Mouse (Mus musculus) thymus, postnatal 10 days (tissue): ENCODE measurements around the gene Crocc.

Experiments used
- DNase-seq, 2 experiments: peaks; one replicate each; pipeline ENCODE4 v3.0.0; 2021; ENCODE audit warnings: low spot score in 2 of 2

Crocc gene

DNA sequence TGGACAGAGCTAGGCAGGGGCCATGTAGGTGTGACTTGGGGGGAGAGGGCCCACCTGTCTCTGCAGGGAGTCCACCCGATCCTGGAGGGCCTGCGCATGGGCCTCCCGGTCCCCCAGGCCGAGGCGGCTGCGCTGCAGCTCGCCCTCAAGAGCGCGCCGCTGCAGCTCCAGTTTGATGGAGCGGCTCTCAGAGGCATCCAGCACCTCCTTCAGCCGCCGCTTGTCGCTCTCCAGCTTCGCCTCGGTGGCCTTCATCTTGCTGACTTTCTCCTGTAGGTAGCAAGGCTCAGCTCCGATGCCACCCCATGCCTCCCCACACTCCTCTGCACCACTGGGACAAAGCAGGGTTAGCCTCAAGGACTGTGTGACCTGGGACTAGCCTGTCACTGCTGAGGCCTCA lies 40.1 kb downstream of the Crocc start:
- DNase-seq = no peak

DNA sequence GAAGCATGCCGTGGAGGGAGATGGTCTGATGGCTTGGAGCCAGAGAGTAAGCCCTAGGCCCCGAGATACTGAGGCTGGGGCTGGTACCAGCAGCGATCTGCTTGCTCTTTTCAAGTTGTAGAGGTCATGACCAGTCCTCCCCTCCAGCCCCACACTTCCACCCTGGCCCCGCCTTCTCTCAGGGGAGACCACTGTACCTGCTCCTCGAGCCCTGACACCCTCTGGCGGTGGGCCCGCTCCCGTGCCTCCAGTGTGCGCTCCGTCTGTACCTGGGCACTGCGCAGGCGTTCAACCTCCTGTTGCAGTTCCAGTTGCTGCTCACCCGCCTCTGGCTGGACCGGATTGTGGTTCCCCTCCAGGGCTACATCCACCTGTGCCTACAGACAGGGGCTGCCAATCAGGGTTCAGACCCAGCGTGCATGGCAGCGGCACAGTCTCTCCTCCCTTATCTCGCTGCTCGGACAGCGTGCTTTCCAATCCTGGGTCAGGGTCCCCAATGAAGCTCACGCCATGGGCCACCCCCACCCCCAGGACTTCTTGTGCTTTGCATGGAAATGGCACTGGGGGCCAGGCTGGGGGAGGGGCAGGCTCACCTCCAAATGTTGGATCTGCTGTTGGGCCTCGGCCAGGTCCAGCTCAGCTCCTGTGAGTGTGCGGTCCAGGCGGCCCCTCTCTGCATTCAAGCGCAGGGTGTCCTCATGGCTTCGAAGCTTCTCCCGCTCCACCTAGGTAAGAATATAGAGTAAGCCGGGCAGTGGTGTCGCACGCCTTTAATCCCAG lies 42.5 kb downstream of the Crocc start:
- DNase-seq = no peak

DNA sequence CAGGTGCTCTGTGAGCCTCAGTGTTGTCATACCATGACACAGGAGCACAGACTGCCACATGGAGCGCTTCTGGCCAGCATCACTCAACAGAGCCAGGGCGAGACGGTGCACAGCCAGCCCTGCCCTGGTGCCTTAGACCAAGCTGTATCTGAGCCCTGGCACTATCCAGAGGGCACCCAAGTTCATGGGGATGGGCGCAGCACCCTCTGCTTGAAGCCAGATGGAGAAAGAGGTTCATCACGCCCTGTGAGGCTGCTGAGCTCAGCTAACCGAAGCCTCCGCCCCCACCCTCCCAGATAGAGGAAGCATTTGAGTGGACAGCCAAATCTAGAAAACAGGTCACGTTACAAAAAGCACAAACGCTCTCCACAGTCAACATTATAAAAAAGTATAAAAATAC lies 44.0 kb downstream of the Crocc start:
- DNase-seq = no peak

DNA sequence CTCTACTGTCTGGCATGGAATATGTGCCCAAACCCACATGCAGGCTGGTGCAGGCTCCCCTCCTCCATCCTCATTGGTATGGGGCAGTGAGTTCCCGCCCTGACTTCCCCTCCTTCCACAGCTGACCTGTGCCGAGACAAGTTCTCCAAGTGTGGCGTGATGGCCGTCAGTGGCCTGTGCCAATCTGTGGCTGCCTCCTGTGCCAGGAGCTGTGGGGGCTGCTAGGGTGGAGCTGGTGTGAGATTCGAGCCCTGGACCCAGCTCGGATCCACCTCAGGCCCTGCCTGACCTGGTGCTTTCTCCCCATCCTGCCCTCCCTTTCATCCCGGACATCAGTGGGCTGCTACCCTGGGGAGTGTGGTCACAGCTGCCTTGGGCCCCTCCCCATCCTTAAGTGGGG lies 45.0 kb downstream of the Crocc start:
- no peak for DNase-seq

DNA sequence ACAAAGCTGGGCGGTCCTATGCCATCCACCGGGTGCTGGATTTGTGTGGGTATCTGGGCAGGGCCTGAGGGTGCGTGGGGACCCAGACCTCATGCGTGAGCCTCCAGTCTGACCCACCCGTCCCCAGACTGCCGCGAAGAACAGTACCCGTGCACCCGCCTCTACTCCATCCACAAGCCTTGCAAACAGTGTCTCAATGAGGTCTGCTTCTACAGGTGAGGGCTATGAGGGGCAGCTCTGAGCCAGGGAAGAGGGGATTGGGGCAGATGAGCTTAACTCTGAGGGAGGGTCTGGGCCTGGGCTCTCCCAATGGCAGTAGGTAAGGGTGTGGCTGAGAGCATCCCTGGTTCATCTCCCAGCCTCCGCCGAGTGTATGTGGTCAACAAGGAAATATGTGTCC lies 45.5 kb downstream of the Crocc start:
- DNase-seq = no peak

DNA sequence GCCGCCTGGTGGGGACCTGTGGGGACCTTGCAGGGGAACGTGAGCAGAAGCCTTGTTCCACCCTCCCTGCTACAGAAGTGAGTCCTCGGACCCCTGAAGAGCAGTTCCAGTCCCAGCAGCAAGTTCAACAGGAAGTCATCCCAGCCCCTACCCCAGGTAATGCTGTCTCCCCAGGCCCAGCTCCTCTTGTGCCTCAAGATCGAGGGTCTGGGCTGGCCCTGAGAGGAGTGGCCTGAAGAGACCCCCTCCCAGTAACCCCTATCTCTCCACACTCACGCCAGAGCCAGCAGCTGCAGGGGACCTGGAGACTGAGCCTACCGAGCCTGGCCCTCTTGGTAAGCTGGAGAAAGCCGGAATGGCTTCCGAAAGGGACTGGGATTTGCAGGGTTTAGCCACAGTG lies 46.2 kb downstream of the Crocc start:
- no peak for DNase-seq

DNA sequence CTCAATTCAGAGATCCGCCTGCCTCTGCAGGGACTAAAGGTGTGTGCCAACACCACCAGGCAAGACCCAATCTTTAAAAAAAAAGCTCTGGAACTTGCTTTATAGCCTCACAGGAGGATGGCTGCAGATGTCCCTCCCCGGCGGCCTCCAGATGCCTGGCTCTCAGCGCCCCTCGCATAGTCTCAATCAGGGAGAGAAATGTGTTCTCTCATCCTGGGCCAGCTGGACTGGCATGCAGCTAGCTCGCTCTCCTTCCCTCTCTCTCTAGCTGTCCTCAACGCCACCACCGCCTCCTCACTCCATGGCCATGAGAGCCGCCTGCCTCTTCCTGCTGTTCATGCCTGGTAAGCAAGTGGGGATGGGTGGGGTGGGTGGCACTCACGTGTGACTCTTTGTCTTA lies 47.8 kb downstream of the Crocc start:
- DNase-seq = no peak

DNA sequence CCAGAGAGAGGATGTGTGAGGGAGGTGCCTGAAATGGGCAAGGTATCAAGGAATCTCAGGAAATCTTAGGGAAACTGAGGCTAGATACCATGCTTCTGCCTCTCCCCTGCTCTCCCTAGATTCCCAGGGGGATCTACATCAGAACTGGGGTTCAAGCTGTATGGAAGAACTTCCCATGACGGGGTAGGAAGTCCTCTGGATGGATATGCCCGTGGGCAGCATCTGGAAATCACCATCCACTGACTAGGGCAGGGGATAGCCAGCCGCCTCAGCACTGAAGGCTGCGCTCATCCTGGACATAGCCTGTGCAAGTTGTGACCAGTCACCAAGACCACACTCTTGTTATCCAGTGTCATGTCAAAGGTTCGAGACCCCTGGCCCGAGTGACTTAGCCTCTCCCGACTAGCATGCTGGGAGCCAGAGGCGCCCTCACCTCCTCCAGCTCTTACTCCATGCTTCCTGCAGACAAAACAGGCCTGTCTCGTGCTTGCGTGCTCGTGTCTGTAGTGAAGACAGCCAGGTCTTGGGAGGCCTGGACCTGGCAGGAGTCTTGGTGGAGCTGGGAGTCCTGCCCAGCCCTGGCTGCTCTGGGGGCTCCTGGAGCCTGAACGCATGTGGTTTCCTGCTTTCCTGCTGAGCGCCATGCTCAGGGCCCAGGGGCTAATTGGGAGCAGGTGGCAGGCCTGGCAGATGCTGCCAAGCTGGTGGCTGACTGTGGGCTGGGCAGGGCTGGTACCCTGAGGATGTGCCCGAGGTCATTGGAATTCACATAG lies 48.6 kb downstream of the Crocc start:
- DNase-seq = no peak

DNA sequence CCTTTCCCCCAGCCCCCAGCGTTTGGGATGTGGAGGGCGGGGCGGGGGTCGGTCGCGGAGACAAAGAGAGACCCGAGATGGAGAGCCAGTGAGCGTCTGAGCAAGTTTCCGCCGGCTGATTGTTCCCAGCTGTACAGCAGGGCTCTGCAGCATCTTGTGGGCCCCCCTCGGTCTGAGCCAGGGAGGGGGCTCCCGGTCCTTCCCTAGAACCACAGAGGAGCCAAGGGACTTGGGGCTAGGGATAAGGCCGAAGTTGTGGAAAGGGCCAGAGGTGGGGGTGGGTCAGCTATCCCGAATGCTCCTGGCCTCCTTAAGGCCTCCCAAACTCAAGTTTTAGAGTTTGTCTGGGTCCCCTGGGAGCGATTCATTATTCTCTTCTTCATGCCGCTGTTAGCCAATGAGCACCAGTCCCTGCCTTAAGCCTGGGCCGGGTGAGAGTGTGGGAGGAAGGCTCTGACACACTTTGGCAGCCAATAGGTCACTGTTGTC lies 49.4 kb downstream of the Crocc start:
- DNase-seq = no peak

DNA sequence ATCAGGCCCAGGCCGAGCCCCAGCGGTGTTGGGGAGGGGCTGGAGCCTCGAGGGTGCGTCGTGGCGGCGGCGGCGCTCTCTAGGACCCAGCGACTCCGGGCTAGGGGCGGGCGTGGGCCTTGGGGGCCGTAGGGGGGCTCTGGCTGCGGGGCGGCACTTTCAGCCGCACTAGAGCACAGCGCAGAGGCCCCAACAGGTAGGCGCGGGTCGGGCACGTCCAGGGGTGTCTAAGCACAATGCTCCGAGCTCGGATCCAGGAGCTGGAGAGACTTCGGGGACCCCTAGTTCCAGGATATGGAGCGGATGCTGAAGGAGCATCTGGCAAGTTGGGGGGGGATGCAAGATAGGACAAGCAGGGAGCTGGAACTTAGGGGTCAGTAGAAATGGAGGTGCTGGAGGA lies 49.8 kb downstream of the Crocc start:
- DNase-seq = peak in 1 of 2 experiments; percentile 22

DNA sequence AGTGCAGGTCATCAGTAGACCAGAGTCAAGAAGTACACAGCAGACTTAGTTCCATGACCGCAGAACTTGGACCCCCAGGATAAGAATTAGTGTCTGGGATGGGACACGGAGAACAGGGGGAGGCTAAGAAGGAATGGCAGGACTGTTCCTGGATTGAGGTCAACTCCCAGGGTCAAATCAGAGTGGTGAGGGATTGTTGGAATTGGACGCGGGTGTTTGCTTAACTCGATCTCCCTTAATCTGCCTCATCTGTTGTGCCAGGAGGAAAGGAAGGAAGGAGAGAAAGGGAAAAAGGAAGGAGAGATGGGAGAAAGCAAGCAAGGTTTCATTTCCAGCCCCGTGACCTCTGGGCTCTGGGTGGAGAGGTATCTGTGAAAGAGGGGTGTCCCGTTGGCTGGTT lies 50.2 kb downstream of the Crocc start, which contains the start of gene Mfap2:
Mfap2 (plus strand) TSS at position 301 of the 400 bp plus-strand sequence.
- DNase-seq = no peak

DNA sequence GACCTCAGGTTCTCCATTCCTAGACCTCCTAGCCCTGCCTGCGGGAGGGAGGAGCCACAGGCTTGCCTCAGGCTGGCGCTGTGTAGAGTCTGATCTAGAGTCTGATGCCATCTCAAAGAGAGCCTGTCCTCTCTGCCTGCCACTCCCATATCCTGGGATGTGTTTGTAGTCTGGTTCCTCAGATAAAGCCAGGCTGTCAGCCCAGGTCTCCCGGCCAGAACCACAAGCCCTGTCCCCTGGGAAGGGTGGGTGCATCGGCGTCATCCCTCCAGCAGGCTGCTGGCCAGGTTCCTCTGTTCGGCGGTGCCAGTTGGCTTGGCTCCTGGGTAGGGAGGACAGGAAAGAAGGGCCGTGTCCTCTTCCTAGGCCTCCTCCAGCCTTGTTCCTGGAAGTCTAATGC lies 52.3 kb downstream of the Crocc start:
- no peak for DNase-seq

DNA sequence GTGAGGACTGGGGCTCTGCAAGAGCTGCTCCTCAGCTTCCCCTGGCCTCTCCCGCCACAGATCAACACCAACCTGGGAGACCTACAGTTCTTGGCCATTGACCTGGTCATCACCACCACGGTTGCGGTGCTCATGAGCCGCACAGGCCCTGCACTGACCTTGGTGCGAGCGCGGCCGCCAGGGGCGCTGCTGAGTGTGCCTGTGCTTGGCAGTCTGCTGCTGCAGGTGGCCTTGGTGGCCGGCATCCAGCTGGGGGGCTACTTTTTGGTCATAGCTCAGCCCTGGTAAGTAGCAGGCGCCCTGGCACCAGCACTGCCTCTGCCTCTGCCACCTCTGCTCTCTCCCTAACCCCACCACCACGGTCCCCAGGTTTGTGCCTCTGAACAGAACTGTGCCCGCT lies 54.4 kb downstream of the Crocc start:
- no peak for DNase-seq

DNA sequence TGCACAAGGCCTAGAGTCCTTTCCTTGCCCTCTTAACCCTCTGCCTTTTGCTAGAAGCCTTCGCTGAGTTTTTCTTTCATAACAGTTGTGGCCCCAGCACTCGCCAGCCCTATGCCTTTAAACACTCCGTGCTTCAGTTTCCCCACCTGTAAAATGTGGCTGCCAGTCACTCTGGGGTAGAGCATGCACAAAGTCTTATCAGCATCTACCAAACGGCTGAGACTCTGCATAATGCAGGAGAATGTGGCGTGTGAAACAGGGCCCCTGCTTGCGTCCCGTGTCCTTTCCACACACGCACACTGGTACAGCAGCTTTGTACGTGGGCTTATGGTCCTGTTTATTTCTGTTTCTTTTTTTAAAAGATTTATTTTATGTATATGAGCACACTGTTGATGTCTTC lies 63.5 kb downstream of the Crocc start:
- no peak for DNase-seq

DNA sequence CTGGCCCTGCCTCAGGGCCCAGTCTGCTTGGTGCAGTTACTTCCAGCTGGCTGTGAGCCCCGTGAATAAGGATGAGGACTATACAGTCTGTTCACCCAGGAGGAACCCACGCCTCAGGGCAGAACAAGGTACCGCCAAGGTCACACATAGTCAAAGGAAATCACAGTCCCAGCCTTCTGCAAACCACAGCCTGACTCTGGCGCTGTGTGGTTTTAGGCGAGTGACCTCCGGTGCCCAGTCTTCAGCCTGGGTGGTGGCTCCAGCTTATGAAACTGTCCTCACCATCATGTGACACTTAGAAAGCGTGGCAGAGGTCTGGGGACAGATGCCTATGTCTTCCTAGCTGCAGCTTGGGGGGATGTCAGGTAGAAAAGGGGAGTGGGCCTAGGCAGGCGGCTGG lies 64.5 kb downstream of the Crocc start:
- no peak for DNase-seq

DNA sequence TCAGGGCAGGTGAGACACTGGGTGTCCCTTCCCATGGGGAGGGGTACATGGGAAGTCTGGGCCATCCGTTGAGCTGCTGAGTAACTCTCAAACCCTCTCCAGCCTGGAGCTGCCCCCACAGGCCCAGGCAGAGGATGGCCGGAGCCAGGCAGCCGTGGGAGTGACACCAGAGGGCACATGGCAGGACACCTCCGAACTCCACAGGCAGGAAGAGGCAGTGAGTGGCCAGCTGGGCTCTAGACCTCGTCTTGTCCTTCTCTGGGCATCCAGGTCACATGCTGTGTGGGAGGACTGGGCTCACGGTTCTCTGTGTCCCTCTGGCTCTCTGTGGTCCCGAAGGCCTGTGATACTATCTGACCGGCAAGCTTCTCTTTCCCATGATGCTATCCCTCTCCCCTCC lies 66.5 kb downstream of the Crocc start:
- DNase-seq = no peak

DNA sequence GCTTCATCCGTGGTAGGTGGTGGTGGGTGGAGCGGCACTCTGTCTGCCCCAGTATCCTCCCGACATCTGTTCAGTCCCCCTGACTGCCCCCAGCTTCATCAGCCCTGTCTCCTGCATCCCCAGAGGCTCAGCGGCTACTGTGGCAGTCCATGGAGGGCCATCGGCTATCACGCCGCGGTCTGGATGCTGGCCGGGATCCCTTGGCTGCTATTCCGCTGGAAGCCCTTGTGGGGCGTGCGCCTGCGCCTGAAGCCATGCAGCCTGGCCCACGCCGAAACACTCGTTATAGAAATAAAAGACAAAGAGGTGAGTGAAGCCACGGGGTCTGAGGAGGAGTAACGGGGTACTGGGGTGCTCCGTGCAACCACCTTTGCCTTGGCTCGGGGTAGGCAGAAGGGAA lies 68.1 kb downstream of the Crocc start:
- DNase-seq = no peak

DNA sequence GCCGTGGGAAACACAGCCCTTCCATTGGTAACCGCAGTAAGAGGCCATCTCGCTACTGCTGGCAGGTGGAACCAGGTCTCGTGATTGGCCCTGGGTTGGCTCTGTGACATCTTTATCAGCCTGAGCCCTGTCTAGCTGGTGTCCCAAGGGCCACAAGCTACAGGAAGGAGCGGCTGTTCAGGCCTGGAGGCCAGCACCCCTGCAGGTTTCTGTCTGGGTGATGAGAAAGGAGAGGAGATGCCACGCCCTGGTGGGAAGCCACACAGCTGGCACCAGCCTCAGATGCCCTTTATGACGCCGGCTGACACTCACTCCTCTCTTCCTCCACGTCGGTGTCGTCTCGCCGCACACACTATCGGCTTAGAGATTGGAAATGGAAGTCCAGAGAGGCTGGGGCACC lies 70.9 kb downstream of the Crocc start:
- no peak for DNase-seq

DNA sequence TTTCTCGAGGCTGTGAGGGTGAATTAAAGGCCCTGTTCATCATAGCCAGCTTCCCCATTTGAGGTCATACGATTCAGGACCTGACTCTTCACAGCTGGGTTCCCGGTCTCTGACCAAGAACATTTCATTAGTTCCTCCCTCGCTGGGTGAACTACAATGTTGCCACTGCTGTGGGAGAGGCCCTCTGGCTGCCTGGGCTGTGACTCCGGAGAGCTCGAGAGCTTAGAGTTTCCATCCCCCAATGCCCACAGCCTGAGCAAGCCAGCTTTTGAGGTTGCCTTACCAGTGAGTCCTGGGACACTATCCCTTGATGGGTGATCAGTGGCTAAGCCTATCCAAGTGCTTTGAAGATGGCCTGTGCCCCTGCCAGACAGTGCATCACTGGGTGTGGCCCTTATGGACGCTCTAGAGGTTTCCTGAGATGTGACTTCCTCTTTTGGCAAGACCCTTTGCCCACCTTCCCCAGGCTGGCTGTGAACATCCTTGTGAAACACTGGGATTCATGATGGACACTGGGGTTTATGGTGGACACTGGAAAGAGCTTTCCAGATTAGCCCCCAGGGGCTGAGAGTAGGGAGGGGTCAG lies 71.6 kb downstream of the Crocc start:
- no peak for DNase-seq

DNA sequence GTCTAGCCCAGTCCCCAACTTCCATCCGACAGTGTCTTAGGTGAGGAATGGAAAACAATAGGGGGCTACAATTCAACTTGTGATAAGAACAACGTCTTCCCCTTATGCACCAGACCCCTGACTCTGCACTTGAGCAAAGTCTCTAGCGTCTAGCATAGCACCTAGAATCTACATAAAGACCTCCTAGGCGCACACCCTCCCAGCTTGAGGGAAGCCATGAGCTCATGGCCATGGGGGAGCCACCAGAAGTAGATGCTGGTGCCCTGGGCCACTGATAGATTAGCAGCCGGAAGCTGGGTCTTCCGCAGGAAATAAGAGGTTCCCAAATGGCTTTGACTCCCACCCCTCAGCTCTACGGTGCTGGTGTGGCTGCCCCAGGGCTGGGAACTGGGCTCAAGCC lies 72.9 kb downstream of the Crocc start:
- DNase-seq = no peak

DNA sequence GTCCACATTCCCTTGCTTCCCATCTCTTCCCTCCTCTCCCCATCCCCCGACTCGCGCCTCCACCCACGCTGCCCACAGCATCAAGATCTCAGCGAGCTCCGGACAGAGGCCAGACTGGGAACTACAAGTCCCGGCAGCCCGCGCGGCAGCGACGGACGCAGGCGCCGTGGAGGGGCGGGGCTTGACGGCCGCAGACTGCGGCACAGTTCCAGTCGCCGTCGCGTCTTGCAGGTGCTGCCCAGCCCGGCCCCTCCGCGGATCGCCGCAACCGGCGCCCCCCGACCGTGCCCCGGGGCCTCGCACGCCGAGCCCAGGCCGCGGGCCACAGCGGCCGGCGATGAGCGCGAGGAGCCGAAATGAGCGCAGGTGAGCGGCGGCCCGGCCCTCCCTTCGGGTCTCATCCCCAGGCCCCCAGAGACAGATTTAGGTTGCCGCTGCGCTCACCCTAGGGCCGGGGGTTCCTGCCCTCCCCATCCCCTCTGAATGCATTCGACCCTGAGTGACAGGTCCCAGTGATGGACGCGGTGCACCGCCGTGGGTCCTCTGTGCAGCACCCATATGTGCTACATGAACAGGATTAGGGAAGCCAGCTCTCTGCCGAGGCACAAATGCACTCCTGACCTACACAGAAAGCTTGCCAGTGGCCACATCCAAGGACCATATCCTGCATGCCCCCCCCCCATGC lies 73.5 kb downstream of the Crocc start, which contains the start of gene Atp13a2:
Atp13a2 (plus strand) TSS at position 163 of the 685 bp plus-strand sequence.
- peak; percentile 79 to 85 for DNase-seq
